Mouse (Mus musculus): ENCODE results near the gene Rbm4b.
"Not testable (repeated sequence)": the region's sequence is repeated elsewhere in the genome, so short reads cannot be mapped to it uniquely, and the experiment has no call there.

The Rbm4b gene

DNA sequence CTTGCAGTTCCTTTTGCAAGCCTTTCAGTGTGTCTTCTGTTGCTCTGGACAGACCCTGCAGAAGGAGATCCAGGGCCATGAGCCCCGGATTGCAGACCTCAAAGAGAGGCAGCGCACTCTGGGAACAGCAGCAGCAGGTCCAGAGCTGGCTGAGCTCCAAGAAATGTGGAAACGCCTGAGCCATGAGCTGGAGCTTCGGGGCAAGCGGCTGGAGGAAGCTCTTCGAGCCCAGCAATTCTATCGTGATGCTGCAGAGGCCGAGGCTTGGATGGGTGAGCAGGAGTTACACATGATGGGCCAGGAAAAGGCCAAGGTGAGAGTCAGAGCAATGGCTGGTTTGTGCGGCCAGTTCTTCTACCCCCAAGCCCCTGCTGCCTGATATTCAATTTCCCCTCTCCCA lies 11.2 kb upstream of the Rbm4b start:
- DNase-seq (ENCODE audit: low spot score in 2 of 2), result peak in 1 of 2 experiments; percentile 61

DNA sequence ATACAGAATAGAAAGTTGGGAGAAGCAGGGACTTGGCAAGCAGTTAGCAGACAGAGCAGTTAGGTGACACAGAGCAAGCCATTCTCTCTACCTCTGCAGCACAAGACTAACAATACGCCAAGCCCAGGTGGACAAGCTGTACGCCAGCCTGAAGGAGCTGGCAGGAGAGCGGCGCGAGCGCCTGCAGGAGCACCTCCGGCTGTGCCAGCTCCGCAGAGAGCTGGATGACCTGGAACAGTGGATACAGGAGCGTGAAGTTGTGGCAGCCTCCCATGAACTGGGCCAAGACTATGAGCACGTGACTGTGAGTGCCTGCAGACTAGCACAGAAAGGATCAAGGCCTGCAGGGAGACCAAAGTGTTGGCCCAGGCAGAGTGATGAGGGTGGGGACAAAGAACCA lies 10.6 kb upstream of the Rbm4b start:
- peak in 1 of 2 experiments; percentile 53 for DNase-seq (ENCODE audit: low spot score in 2 of 2)

DNA sequence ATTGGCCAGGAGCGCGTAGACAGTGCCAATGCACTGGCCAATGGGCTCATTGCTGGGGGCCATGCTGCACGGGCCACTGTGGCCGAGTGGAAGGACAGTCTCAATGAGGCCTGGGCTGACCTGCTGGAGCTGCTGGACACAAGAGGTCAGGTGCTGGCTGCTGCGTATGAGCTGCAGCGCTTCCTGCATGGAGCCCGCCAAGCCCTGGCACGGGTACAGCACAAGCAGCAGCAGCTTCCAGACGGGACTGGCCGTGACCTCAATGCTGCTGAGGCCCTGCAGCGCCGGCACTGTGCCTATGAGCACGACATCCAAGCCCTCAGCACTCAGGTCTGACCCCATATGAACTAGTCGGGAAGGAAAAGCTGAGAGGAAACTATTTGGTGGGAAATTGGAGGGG lies 9.7 kb upstream of the Rbm4b start:
- DNase-seq (ENCODE audit: low spot score in 2 of 2), result peak in 1 of 2 experiments; percentile 57

DNA sequence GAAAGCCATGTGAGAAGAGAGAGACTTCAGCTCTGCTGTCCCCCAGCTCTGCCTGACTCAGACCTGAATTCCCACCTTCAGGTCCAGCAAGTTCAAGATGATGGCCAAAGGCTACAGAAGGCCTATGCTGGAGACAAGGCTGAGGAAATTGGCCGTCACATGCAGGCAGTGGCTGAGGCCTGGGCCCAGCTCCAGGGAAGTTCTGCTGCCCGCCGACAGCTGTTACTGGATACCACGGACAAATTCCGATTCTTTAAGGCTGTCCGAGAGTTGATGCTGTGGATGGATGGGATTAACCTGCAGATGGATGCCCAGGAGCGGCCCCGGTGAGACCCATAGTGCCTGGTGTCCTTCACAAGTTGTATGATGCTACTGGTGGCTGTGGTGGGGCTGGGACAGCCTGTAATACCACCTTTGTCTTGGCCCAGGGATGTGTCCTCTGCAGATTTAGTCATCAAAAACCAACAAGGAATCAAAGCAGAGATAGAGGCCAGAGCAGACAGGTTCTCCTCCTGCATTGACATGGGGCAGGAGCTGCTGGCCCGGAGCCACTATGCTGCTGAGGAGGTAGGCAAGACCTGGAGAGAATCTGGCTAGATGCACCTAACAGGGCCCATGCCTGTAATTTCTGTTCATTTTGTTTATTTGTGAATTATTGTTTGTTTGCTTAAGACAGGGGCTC lies 8.5 kb upstream of the Rbm4b start:
- DNase-seq (ENCODE audit: low spot score in 2 of 2), result peak in 1 of 2 experiments; percentile 54

DNA sequence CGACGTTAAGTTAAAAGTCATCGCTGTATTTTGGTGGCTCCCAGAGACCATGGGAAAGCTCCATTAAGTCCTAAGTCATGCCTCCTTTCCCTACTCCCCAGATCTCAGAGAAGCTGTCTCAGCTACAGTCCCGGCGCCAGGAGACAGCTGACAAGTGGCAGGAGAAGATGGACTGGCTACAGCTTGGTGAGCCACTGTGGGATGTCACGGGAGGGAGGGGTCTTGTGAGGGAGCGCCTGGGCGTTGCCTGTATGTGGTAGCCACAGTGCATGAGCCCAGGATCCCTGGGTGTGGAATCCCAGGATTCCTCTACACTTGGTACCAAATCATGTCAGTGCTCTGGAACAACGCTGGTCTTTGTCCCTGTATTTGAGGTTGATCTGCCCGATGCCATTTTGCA lies 7.8 kb upstream of the Rbm4b start:
- peak in 1 of 2 experiments; percentile 53 for DNase-seq (ENCODE audit: low spot score in 2 of 2)

DNA sequence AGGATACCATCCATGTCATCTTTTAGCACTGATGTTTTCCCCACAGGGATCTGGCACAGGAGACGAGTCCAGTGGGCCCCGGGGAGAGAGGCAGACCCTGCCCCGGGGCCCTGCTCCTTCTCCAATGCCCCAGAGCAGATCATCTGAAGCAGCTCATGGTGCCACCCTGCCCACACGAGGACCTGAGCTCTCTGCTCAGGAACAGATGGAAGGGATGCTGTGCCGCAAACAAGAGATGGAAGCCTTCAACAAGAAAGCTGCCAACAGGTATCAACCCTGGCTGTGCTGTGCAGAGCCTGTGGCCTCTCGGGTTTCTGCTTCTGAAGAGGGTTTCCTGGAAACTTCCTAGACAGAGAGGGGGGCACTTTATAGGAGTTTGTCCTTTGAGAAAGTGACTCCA lies 6.3 kb upstream of the Rbm4b start:
- peak in 1 of 2 experiments; percentile 29 for DNase-seq (ENCODE audit: low spot score in 2 of 2)

DNA sequence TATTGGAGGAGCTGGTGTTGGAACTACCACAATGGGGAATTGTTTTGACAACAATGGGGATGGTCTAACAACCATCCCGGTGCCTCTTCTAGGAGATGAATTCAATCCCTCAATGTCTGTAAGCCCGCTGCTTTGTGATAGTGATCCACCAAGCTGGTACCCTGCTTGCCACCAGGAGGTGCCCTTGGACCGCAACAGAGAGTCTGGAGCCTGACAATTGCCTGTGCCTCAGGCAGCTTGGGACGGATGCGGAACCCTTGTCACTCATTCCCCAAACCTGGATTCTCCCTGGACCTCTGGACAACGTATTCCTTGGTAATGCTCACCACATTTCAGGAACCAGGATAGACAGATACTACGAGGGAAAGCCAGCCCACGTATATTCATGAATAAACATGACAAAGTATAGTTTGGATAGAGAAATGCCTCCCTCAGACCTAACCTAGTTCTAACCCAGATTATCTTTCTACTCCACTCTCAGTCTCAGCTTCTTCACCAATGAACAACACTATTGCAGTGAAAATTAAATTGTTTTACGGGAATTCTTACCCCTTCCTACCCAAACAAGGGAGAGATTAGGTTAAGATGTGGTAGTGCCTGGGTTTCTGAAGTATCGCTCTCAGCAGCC lies 618 bp upstream of the Rbm4b start:
- peak; percentile 77 to 85 for DNase-seq (ENCODE audit: low spot score in 2 of 2)

DNA sequence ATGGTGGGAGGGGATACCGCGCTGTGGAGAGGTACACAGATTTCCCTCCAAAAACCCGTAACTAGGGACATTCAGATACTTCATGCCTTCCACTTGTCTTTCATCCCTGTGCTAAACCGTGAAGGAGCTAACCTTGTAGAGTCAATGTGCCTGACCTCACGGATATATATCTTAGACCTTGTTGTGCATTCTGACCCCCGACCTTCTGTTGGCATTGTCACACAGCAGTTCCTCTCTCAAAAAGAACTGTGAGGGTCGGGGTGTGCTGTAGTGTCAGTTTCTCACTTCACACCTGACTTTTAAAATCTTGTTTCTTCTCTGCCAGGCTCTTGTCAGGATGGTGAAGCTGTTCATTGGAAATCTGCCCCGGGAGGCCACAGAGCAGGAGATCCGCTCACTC lies 624 bp downstream of the Rbm4b start:
- no peak for DNase-seq (ENCODE audit: low spot score in 2 of 2)

DNA sequence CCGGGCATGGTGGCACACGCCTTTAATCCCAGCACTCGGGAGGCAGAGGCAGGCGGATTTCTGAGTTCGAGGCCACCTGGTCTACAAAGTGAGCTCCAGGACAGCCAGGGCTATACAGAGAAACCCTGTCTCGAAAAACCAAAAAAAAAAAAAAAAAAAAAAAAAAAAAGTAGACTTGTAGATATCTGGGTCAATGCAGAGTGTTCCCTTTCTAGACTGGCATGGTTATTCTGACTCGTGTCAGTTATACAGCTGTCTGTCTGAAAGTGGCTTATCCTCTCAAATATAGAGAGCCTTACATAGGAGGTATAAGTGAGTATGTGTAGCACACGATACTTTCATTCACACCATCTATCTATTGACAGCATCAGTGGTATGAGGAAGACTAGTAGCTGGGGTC lies 4.2 kb downstream of the Rbm4b start:
- not testable (repeated sequence) for DNase-seq (ENCODE audit: low spot score in 2 of 2)

DNA sequence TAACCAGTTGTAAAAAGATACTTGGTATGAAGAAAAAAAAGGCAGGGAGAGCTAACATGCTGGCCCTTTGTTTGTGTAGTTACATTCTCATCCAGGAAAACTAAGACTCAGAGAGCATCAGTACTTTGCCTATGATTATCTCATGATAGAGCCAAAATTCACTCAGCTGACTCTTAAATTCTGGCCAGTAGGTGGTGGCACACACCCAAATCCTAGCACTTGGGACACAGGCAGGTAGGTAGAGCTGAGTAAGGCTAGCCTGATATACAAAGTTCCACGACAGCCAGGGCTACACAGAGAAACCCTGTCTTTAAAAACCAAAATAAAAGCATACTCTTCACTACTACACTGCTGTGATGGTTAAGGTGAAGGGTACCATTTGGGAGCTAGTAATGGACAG lies 6.6 kb downstream of the Rbm4b start:
- no peak for DNase-seq (ENCODE audit: low spot score in 2 of 2)

DNA sequence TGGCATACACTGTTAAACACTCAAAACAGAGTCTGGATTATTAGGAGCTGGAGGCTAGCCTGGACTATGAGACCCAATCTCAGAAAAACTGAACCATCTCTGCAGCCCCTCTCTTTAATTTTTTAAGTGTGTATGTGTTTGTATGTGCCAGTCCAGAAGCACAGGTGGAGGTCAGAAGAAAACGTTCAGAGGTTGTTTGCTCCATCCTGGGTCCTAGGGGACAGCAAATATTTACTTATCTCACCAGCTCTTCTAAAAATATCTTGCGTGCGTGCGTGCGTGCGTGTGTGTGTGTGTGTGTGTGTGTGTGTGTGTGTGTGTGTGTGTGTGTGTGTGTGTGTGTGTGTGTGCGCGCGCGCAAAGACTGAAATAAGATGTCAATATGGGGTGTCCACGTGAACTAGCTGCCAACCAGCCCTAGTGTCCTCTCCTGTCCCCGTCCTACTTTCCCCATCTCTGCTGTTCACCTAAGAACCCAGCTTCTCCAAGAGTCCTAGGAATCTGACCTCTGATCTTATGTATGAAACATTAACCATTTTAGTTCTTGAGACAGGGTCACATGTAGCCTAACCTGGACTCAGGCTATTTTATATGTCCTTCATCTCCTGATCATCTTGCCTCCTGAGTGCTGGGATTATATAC lies 11.3 kb downstream of the Rbm4b start:
- DNase-seq (ENCODE audit: low spot score in 2 of 2), result no peak

DNA sequence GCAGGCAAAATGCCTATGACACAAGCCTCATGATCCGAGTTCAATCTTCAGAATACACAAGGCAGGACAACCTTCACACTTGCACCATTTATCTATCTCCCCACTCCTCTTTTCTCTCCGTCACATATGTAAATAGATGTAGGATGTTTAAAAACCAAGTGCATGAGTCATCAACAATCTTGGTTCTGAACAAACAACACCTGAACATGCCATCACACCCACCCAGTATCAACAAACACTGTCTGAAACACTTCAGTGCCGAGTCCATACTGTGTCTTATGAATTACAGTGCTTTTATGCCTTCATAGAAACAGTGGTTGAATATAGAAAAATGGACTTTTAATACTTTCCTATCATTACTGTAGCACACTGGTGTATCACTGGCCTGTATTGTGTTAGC lies 16.5 kb downstream of the Rbm4b start:
- no peak for DNase-seq (ENCODE audit: low spot score in 2 of 2)

DNA sequence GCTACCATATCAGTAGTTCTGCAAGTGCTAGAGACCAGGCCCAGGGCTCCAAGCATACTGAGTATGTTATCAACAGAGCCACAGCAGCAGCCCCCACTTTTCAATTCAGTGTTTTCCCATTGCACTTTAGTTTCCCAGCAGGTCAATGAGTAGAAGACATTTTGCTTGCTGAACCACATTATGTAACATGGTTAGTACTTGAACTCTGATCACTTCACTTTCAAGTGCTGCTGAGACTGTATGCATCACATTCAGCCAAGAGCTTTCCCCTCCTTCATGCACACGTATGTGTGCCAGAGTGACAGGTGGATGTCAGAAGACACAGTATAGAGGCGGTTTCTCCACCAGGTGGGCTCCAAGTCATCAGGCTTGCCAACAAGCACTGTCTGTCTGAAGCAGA lies 26.6 kb downstream of the Rbm4b start:
- DNase-seq (ENCODE audit: low spot score in 2 of 2), result no peak

DNA sequence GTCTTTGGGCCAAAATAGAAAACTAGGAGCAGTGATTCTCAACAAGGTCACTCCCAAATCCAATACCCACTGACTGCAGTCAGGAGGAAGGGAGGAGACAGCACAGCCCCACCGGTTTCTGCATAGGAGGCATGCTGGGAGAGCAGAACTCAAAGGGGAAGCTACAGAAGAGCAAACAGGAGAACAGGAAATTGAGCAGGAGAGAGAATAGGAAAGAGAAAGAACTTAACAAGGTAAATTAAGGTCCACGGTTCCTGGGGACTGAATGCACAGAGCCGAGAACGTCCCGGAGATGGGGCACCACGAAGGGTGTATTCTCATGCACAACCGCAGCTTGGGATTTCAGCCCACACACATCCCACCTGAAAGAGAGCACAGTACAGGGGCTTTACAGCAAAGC lies 28.9 kb downstream of the Rbm4b start:
- no peak for DNase-seq (ENCODE audit: low spot score in 2 of 2)

DNA sequence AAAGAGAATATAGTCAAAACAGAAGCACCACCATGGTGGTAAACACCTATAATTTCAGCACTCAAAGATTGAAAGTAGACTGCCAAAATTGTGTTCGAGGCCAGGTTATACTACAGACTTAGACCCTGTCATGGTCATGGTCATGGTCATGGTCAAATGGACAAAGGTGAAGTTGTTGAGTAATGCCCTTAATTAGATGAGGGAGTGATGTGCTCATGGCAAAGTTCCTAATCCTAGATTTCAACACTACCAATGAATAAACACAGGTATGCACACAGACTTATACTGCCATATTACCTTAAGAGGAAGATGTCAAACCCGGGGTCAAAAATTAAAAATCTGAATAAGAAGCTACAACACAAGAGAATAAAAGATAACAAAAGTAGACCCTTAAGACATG lies 30.0 kb downstream of the Rbm4b start:
- no peak for DNase-seq (ENCODE audit: low spot score in 2 of 2)

DNA sequence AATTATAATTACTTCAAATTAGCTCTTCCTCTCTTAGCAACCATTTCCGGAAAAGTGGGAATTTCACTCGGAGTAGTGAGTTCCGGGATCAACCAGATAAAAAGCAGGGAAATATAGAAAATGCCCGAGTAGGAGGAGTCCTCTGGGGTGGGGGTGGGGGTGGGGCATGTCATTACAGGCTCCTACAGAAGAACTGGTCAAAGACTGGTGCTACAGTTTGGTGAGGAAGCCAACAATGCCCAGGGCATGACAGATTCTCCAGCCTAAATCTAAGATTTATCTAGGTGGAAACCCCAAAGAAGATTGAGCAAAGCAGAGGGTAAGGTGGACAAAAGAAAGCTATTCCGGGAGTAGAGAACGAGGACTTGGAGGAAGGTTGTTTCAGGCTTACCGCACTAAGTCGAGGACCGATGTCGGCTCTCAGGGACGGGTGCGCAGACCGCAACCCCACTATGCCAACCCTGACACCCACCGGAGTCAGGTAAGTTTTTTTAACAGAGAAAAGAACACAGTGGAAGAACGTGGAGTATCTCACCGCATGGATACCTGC lies 37.1 kb downstream of the Rbm4b start:
- no peak for DNase-seq (ENCODE audit: low spot score in 2 of 2)

DNA sequence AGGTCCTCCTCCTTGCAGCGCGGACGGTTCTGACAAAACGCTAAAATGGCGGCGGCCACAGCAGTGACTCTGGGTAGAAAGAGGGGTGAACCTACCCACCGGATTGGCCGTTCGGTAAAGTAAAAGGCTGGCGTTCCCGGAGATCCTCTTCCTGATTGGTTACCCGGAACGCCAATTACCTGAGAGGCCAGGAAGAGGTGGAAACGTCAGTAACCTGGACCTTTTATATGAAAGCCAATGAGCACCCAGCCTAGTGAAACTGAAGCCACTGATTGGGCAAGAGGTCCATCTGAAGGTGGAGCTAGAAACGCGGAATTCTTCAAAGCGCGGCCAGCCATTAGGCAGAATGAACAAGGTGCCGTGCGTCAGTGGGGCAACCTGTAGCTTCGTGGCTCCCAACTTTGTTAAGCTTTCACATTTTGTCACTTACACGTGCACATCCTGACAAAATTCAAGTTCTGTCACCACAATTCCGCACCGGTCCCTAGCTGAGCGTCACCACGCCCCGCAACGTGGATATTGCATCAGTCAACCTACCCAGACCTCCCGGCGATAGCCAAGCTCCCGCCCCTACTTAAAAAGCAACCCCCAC lies 37.6 kb downstream of the Rbm4b start, which contains the start of gene Rbm4:
Gene Rbm4, minus strand, starts transcription at position 71 of the 592 bp plus-strand sequence.
- DNase-seq (ENCODE audit: low spot score in 2 of 2), result peak; percentile 94 to 96

DNA sequence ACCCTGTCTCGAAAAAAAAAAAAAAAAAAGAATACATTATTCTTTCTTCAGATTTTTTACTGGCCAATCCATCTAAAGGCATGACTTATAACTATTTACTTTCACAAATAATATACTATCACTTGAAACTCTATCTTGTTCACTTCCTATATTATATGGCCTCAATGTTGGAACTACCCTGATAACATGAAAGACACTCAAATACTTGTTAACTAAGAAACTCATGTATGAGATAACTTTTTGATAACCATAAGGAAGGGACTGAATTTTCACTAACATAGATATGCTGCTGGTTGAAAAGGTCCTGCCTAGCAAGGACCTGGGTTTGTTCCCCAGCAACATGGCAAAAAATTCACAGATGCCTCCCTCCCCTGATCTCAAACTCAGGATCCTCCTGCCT lies 39.6 kb downstream of the Rbm4b start:
- DNase-seq (ENCODE audit: low spot score in 2 of 2), result no peak

DNA sequence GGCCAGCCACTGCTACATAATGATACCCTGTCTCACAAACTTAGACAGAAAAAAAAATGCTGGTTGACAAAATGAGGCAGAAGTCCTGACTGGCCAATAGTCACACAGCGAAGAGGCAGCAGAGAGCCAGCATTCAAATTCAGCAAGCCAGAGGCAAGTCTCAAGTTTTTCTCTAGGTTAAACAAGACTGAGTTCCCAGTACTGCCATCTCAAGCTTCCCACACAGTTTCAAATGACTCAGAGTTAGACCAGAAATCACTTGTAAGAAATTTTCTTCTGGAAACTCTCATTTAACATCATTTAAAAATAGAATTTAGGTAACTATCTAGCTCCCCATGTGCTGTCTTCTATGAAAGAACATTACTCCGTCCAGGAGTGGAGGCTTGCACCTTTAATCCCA lies 41.5 kb downstream of the Rbm4b start:
- no peak for DNase-seq (ENCODE audit: low spot score in 2 of 2)

DNA sequence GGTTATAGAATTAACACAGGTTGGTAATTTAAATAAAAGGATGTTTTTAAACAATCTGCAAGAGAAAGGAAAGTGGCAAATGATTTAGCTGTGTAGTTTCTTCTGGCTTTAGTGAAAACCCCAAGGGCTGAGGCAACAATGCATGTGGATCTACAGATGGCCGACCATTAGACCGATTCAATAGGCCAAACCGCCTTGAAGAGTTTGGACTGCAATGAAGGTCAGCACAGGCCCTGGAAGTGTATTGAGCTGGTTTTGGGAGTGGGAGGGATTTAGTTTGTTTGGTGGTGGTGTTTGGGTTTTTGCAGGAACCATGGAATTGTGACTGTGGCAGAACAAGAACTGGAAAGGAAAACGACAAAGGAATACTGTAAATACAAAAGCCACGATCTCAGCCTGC lies 42.8 kb downstream of the Rbm4b start:
- no peak for DNase-seq (ENCODE audit: low spot score in 2 of 2)

DNA sequence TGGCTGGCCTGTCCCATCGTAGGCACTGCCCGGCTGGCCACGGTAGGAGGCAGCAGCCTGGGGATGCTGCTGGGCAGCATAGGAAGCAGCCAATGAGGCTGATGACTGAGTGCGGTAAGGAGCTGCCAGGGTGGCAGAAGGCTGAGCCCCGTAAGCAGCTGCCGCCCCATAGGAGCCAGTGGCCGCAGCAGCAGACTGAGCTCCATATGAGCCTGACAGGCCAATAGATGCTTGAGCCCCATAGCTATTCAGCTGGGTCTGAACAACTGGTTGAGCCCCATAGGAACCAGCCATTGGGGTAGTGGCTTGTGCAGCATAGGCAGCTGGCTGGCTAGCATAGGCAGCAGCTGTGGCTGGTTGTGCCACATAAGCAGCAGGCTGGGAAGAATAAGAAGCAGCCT lies 46.4 kb downstream of the Rbm4b start:
- DNase-seq (ENCODE audit: low spot score in 2 of 2), result no peak

DNA sequence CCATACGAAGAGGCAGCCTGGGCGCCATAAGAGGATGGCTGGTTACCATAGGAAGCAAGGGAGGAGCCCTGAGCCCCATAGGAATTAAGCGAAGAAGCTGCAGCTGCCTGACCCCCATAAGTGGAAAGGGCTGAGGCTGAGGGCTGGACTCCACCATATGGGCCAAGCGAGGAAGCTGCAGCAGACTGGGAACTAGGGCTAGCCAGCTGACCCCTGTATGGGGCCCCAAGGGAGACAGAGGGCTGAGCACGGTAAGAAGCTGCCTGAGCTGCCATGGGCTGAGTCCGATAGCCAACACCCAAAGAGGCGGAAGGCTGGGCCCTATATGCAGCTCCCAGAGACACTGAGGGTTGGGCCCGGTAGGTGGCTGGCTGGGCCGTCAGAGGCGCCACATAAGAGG lies 47.0 kb downstream of the Rbm4b start:
- no peak for DNase-seq (ENCODE audit: low spot score in 2 of 2)

Measured in urinary bladder, postnatal 4 days (tissue).